Mouse (Mus musculus) activated CD4-positive, CD25-positive, alpha-beta regulatory T cell, adult 4 months (primary cell): ENCODE measurements around the gene E2f6. TPM values are rescaled to one million over a fixed set of nuclear protein-coding genes. Genes with fewer than 3 reads are reported as not detected.

Experiments used
- ATAC-seq: one replicate; pipeline ENCODE4 v1.8.0; 2017
- polyA plus RNA-seq, 2 experiments: library from polyadenylated mRNA; unstranded; fragments of 100-300 nt; shearing (Covaris generic); gene quantifications; one replicate each; pipeline ENCODE4 v1.2.1; 2017

The E2f6 gene
- polyA plus RNA-seq, 2 experiments from 2014 or later = 3.3 to 3.6 TPM

- no peak for ATAC-seq
Measured at GRCm38 (mm10) chr12:16850431-16851375, 39.9 kb downstream of the E2f6 start.

GRCm38 (mm10) chr12:16853431-16854165, 42.8 kb downstream of the E2f6 start:
- ATAC-seq = no peak

- no peak for ATAC-seq
Measured at GRCm38 (mm10) chr12:16855632-16856305, 45.0 kb downstream of the E2f6 start.

- ATAC-seq = no peak
Measured at GRCm38 (mm10) chr12:16856306-16856679, 45.5 kb downstream of the E2f6 start.

DNA sequence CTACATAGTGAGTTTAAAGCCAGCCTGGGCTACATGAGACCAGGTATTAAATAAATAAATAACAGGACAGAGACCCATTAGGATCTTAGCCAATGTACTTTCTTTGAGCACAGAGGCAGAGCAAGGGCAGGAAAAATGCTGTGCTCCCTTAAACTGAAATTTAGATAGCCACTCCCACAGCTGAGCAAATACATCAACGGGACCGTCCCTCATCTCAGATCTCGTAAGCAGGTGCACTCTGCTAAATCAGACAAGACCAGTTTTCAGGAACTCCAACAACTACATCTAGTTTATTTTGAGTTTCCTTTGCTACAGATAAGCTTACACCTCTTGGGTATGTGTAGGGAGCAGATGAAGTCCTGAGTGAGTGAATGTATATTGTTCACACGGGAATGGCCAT, 47.3 kb downstream of the E2f6 start:
- ATAC-seq = peak; percentile 72

GRCm38 (mm10) chr12:16859781-16860180, 49.0 kb downstream of the E2f6 start:
- no peak for ATAC-seq

GRCm38 (mm10) chr12:16860533-16860932, 49.8 kb downstream of the E2f6 start:
- no peak for ATAC-seq

DNA sequence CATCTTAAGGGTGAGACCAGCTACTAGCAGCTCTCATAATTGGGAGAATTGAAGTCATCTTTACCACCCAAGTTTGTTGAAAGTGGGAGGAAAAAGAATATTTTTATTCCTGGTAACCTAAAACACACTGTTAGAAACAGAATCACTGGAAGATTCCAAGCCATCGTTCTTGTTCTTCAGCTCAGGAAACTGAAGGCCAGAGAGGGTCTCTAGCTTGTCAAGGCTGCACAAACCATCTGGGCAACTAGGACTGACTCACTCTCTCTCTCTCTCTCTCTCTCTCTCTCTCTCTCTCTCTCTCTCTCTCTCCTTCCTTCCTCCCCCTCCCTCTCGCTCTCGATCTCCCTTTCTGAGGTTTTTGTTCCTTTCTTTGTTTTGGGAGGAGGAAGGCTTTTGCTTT, 50.2 kb downstream of the E2f6 start:
- ATAC-seq = no peak

DNA sequence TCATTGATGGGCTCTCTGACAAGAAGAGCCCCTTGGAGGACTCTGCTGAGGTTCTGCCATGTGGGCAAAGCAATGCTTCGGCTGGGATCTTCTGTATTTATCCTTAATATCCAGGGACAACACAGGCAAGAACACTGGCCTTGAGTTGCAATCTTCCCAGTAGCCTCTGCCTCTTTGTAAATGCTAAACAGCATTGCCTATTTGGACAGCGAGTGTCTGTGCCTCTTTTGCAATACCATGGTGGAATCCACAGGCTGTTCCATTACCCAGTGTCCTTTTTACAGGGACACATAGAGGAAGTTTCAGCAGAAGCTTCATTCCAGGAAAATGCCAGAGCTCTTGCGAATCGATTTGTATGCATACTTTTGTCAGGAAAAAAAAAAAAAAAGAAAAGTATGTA, 53.7 kb downstream of the E2f6 start:
- no peak for ATAC-seq

DNA sequence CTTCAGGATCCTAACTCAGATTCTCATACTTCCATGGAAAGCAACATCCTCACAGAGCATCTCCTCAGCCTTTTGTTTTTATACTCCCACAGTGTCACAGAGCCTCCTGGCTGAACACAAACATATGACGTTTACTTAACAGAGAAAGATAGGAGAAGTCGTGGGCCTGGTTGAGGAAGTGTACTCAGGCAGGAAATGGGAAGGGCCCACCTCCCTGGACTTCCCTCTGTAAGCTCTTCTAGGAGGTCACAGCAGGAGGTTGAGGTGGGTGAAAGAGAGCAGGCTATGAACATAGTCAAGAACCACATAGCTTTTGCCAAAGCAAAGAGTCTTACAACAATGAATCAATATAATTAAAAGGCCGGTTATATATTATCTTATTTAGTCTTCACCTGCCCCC, 55.1 kb downstream of the E2f6 start:
- no peak for ATAC-seq

GRCm38 (mm10) chr12:16866460-16866859, 55.7 kb downstream of the E2f6 start:
- no peak for ATAC-seq

DNA sequence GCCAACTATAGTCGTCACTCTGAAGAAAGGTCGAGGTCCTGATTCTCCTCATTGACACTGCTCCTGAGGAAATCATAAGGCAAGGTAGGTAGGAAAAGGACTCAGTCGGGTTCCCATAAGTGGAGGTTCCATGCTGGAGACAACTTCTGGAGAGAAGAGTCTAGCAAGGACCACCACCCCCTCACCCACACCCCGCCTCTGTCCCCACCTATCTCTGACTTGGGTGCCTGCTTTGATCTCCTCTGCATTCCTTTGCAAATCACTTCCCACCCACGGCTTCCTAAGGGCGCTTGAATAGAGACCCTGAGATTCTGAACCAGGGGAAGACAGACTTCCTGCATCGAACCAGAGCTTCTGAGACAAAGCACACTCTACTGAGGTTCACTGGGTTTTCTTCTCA, 56.5 kb downstream of the E2f6 start:
- ATAC-seq = no peak

- ATAC-seq = no peak
Measured at GRCm38 (mm10) chr12:16868618-16869017, 57.9 kb downstream of the E2f6 start.

DNA sequence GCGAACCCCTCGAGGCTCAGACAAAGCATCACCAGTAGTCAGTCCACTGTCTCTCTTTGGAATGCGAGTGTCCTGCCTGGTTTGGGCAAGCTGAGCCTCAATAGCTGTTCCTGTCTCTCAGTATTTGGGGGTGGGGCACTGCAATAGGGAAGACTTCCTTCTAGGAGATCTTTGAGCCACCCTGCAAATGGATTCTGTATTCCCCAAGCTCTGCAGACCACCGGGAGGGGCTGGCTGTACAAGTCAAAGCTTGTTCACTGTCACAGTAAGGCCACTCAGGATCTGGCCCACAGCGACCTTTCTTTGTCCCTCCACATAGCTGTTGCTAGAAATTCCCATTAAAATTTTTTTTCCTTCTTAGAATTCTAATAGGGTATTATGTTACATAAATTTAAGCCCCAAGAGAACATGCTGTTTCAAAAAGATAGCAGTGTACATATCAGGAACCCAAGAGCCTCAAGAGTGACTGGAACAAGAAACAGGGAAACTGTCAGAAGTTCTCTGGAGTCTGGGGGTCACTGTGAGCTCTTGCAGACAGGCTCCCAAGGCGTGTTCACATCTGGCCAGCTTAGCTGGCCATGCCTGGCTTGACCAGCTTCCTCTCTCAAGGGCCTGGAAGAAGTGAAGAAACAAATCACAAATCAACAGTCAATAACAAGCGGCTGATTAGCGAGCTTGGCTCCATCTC, 58.5 kb downstream of the E2f6 start:
- no peak for ATAC-seq

DNA sequence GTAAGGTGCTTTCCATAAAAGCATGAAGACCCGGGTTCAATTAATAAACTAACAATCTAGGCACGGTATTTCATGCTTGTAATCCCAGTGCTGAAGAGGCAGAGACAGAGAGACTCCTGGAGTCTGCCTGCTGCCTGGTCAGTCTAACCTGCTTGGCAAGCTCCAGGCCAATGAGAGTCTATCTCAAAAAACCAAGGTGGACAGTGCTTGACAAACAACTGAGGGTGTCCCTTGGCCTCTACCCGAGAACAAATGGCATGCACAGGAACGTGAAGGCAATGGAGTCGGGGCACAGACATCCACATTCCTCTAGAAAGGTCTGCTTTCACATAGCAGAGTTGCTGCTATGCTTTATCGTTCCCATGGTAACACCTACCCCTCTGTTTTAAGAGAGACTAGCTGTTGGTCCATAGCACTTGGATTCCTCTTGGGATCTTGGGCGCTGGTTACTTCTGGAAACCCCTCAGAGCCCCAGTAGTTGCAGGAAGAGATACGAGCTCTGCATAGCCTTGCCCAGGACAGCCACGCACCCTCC, 59.2 kb downstream of the E2f6 start:
- no peak for ATAC-seq

GRCm38 (mm10) chr12:16870405-16871068, 59.8 kb downstream of the E2f6 start:
- no peak for ATAC-seq

DNA sequence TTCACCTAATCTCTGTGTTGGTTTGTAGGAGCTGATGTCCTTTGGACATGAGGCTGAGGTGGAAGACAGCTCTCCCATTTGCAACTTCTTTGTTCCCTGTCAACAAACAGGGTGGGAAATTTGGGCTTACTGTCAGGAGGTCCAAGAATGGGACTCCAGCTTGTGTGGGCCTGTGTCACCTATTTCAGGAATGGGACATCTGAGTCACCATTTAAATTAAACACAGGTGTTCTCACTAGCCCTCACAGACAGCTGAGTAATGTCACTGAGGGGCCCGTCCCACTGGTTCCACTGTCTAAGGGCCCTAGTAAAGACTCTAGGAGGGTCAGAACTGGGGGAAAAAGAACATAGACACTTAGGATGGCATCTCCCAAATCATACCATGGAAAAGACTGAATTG, 61.2 kb downstream of the E2f6 start:
- no peak for ATAC-seq

- no peak for ATAC-seq
Measured at GRCm38 (mm10) chr12:16872926-16873464, 62.2 kb downstream of the E2f6 start.

- ATAC-seq = no peak
Measured at GRCm38 (mm10) chr12:16873549-16873948, 62.8 kb downstream of the E2f6 start.

GRCm38 (mm10) chr12:16874086-16874485, 63.3 kb downstream of the E2f6 start:
- ATAC-seq = peak; percentile 96

DNA sequence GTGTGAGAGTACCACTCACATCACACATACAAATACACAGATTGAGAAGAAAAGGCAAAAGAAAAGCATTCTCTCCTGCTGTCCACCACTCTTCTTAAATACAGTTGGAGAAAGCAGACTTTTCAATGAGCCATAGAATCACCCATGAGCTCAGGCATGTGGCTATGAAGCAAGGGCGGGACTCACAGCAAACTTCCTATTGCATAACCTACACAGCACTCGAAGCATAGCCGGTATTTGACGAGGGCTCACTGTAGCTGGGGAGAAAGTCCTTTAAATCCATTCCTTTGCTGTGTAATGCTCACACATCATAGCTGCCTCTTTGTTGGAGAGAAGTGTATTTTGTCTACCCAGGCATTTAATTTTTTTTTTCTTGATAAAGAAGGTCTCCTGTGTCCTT, 64.5 kb downstream of the E2f6 start:
- no peak for ATAC-seq

GRCm38 (mm10) chr12:16875678-16876077, 64.9 kb downstream of the E2f6 start:
- ATAC-seq = no peak
